Mouse (Mus musculus) stomach, postnatal 0 days (tissue): ENCODE results near the gene Dmbt1.
"Not testable (repeated sequence)": the region's sequence is repeated elsewhere in the genome, so short reads cannot be mapped to it uniquely, and the experiment has no call there.

ENCODE experiments used
- CTCF ChIP-seq: IDR thresholded peaks from 2 replicates; pipeline ENCODE4 v1.5.1; 2016; ENCODE audit warnings: antibody characterized with exemption, low read depth, mild to moderate bottlenecking, moderate library complexity
- EP300 ChIP-seq: optimal IDR thresholded peaks from 2 replicates; pipeline ENCODE3; 2016; ENCODE audit warnings: antibody characterized with exemption

DNA sequence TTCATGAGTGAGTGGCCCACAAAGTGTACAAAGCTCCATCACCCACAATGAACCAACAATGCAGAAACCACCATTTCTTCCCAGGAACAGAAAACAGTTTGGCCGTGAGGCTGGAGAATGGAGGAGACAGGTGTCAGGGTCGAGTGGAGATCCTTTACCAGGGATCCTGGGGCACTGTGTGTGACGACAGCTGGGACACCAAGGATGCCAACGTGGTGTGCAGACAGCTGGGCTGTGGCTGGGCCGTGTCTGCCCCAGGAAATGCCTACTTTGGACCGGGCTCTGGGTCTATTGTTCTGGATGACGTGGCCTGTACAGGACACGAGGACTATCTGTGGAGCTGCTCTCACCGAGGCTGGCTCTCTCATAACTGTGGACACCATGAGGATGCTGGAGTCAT lies 50.5 kb downstream of the Dmbt1 start:
- TF ChIP-seq CTCF, EP300: not testable (repeated sequence)
